Mouse (Mus musculus): Measurements from ENCODE around the gene Ngb.

Ngb gene

GRCm38 (mm10) chr12:87102165-87102631 lies at the start of gene Ngb:
TSS of gene Ngb (minus strand) at chr12:87102539.
- DNase-seq: no peak

GRCm38 (mm10) chr12:87149471-87149870 lies 47.1 kb upstream of the Ngb start:
- DNase-seq: no peak

DNA sequence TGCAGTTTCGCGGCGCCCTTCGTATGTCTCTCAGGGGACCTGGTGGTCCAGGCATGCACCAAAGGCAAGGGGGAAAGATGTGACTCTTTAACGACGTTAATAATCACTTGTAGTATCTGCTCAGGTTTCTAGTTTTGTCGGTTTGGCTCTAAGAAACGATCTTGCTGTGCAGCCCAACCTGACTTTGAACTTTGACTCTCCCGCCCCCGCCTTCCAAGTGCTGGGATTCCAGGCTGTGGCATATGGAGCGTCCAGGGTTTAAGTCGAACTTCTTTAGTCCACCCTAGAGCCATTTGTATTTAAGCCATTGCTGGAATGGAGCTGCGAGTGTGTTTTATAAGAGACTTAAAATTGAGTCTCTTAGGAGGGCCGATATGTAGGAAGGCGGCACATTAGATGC lies 45.8 kb upstream of the Ngb start:
- peak; percentile 66 for DNase-seq

DNA sequence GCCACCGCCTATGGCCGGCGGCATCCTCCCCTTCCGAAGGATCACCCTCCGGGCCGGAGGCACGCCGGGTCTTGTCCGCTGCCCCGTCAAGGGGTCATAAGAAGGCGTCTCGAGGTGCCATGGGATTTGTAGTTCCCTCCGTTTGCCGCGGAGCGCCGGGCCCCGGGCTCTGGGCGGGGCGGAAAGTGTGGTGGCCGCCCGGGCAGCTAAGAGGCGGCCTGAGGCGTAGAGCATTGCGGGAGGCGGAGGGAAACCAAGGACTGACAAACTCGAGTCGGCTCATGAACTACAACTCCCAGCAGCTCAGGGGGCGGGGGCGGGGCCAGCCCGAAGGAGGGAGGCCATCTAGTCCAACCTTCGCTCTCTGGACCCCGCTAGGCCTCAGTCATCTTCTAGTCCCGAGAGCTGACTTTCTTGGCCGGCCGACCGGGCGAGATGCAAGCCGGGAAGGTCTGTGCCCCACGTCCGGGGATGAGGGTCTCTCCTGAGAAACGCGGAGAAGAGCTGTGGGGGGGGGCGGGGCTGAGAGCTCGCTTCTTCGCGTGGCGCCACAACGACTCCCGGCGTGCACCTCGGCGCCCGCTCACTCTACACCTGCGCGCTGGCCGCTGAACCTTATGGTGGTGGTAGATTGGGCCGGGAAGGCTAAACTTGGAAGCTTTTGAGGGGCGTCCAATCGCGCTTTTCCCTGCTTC lies 45.2 kb upstream of the Ngb start, which contains the start of gene Pomt2:
Pomt2 (minus strand) TSS at position 574 of the 695 bp plus-strand sequence.
- DNase-seq: peak; percentile 96

GRCm38 (mm10) chr12:87146966-87147365 lies 44.6 kb upstream of the Ngb start, which contains the start of gene Gstz1:
TSS of gene Gstz1 (plus strand) at chr12:87147165.
- peak; percentile 92 for DNase-seq

DNA sequence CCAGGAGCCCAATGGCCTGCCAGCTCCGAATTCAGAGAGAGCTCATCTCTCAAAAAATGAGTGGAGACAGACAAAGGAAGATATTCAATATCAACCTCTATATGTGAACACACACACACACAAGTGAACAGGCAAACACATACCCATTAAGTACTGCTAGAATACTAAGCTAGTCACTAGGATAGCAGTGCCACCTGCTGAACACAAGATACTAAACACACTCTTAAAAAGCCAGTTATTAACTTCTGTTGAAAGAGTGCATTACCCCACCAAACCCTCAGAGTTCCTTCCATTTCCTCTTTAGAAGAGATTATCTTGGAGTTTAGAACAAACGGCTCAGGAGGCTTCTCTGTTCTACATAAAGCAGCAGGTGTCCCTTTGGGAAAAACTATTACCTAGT lies 39.8 kb upstream of the Ngb start:
- no peak for DNase-seq

GRCm38 (mm10) chr12:87138768-87139167 lies 36.4 kb upstream of the Ngb start:
- DNase-seq: no peak

DNA sequence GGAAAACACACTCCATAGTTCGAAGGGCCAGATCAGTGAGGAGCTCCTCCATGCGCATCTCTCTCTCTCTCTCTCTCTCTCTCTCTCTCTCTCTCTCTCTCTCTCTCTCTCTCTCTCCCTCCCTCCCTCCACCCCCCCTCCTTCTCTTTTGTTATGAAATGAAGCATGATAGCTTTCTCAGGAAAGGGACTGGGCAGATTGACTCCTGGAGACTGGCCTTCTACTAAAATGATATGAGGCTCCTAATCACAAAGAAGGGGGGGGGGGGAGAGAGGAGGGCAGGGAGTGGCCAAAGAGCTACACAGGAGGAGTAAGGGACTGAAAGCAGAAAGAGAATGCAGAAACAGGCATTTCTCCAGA lies 36.0 kb upstream of the Ngb start:
- no peak for DNase-seq

GRCm38 (mm10) chr12:87137439-87138341 lies 35.4 kb upstream of the Ngb start:
- DNase-seq: no peak

DNA sequence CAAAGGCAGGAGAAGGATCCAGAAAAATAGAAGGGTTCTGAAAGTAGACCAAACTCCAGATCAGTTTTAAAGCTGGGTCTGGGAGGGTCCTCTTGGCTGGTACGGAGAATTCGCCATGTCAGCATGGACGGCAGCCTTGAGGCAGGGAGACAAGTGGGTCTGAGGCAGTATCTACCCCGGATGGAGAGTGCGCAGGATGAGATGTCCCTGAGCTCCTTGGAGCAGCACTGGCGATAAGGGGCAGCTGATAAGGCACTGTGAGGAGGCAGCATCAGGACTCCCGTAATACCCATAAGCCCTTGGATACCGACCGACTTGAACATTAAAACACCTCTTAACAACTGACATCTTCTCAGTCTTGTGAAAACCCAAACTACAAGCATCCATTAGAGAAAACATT lies 30.4 kb upstream of the Ngb start:
- no peak for DNase-seq

DNA sequence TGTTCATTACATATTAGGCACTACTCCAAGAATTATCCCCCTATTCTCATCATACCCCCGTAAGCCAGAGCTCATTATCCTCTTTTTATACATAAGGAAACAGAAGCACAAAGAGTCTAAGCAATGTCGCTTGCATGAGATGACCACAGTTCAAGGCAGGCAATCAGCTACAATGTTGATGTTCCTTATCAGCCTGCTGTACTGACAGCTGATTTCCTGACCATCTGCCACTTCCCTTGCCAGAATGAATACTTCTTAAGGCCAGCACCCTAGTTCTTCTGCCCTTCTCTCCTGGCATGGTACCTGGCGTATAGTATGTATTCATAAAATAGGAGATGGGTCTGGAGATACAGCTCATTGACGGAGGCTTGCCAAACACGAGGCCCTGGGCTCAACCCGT lies 29.9 kb upstream of the Ngb start:
- no peak for DNase-seq

DNA sequence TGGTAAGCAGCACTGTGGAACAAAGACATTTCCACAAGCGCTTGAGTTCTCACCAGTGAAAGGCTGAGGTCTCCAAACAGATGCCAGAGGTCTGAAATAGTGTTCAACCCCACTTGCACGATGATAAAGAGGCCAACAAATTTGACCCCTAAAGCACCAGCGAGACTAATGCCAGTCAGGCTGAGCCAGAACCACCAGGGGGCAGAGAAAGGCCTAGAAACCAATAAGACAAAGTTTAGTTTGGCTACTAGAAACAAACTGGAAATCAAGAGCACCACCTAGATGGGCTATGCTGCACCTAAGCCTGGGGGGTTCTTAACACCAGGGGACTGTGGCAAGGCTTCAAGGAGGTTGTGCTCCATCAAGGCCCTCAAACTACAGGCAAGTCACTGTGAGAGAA lies 29.3 kb upstream of the Ngb start:
- peak; percentile 37 for DNase-seq

GRCm38 (mm10) chr12:87131181-87131580 lies 28.8 kb upstream of the Ngb start:
- no peak for DNase-seq

DNA sequence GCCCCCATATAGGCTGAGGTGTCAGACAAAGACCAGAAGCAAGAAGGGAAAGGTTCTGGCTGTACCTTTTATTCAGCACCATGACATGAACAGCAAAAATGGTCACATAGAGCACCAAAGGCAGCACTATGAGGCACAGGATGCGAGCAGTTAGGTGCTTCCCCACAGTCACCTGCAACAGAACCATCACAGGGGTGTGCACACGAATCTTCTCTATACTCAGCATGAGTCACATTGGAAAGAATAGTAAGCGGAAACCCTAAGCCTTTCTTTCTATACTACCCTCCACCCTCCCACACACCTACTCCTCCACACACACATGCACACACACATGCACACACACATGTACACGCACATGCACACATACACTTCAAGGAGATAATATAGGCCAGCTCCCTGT lies 27.9 kb upstream of the Ngb start:
- no peak for DNase-seq

GRCm38 (mm10) chr12:87127256-87127655 lies 24.9 kb upstream of the Ngb start:
- DNase-seq: no peak

DNA sequence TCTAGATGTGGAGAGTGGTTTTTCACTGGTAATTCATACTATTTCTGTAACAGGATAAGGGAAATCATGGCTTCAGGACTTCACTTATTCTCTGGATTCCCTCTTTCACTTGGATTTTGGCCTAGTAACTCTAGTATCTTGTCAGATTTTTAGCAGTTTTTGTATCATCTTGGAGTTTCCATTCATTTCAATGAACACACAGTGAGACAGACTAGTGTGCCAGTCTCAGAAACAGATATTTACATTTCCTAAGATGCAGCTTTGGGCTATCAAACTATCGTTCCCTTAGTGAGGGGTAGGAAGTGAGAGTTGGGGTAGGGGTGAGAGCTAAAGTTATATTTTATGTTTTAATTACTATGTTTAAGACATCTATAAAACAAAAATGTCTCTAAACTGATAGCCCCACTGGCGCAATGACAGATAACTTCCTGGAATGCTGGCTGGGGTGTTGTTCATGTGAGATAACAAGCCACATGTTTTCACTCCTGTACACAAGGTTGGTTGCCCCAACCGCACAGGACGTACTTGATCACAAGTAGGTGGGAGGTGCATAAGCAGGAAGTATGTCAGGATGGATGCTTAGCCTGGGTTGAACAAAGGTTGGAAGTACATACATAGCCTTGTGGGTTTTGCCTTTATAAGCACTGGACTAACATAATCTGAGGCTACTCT lies 19.7 kb upstream of the Ngb start:
- no peak for DNase-seq

DNA sequence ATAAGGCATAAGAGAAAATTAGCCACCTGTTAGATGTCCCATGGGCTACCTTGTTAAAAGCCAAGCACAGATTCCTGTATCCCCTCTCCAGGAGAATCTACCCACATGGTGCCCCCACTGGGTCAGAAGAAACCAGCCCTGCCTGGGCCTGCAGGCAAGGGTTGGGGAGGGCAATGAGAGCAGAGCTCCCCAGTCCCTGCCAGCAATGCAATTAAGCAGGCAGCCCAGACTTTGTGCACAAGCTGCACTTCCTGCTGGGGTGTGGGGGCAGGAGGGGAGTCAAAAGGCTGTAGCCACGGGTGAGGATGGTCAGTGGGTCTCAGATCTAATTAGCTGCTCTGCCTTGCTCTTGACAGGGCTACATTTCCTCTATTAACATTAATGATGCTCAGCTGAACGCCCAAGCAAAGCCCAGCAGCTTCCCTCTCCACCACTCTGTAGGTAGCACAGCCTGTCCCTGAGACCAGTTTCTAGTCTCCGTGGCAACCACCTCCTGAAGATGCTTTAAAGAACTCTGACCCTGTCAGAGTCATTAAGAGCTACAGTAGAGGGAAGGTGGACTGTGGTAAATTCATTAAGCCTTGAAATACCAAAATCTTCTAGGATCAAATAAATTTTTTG lies 5.1 kb upstream of the Ngb start:
- DNase-seq: no peak

DNA sequence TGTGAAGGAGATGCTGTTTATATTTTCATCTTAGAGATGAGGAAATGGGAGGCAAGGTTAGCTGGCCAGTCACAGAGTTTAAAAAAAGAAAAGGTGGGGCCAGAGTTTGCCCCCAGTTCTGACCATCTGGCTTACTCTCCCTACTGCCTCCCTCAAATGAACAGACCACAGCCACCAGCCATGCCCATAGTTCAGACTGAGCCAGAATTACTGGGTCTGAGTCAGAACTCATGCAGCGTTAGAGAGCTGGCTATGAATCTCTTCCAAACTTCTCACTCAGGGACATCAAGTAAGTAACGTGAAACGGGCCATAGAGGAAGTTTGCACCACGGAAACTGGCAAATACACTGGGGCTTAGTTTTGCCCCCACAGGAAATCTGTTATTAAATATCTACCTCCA lies 2.5 kb upstream of the Ngb start:
- DNase-seq: no peak

DNA sequence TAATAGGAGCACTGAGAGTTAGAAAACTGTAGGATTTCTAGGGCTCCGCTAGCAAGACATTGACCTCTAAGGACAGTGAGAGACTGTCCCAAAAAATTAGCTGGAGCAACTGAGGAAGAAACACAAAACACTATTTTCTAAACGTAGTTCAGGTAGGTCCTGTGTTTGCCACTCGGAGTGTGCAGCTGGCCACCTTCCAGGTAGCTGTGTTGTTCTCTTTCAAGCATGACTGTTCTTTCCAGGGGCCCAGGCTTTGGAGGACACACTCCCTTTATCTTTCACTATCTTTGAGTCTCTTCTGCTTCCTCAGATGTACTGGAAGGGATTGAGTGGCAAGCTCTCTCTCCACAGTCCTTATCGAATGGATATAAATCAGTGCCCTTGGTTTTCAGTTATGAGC lies 1.1 kb upstream of the Ngb start:
- no peak for DNase-seq

GRCm38 (mm10) chr12:87100331-87100730 lies 2.0 kb downstream of the Ngb start:
- no peak for DNase-seq

DNA sequence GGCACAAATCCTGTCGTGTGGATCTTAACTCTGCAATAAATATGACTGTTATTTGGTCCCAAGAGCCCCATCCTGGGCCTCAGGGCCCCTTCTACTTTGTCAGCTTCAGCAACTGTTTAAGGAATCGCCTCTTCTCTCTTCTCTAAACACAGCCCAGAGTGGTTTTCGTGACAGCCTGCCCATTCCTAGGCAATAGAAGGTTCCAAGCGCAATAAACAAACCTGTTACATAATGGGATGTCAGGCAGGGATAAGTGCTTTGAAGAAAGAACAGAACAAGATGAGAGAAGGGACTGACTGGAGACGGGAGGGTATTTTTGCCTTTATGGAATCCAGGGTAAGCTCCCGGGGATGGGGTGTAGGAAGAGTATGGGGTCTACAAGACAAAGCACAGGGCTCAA lies 8.7 kb downstream of the Ngb start:
- no peak for DNase-seq

GRCm38 (mm10) chr12:87093249-87093648 lies 9.1 kb downstream of the Ngb start:
- no peak for DNase-seq

- DNase-seq: no peak
These were observed 10.4 kb downstream of the Ngb start for GRCm38 (mm10) chr12:87091916-87092315.
